Mouse (Mus musculus) midbrain, embryonic 12.5 days (tissue): Measurements from ENCODE around the gene Asb10. TPM values are rescaled to one million over a fixed set of nuclear protein-coding genes. Genes with fewer than 3 reads are reported as not detected.
A peak's percentile ranks its signal among the peaks of the same experiment; 100 is the strongest.

Source experiments
- ATAC-seq: fragments of 200-750 bp; cut with Nextera tagmentation; 2 replicates; pipeline ENCODE4 v1.8.0; 2017; ENCODE audit warnings: low read depth, moderate TSS enrichment, moderate library complexity; ENCODE audit not compliant: low FRiP score
- H3K27ac ChIP-seq: fragments of 300-500 bp; sonication (generic); replicated peaks from 2 replicates; pipeline ENCODE4 v1.5.1; 2016; ENCODE audit warnings: mild to moderate bottlenecking
- H3K27me3 ChIP-seq: fragments of 300-500 bp; sonication (generic); 2 replicates; pipeline ENCODE4 v1.6.1; 2016; ENCODE audit warnings: mild to moderate bottlenecking
- H3K36me3 ChIP-seq: fragments of 300-500 bp; sonication (generic); 2 replicates; pipeline ENCODE4 v1.6.1; 2016
- H3K4me1 ChIP-seq: fragments of 300-500 bp; sonication (generic); 2 replicates; pipeline ENCODE4 v1.6.1; 2016
- H3K4me2 ChIP-seq: fragments of 300-500 bp; sonication (generic); replicated peaks from 2 replicates; pipeline ENCODE4 v1.6.1; 2016; ENCODE audit warnings: mild to moderate bottlenecking, moderate library complexity
- H3K4me3 ChIP-seq: fragments of 300-500 bp; sonication (generic); 2 replicates; pipeline ENCODE4 v1.5.1; 2016; ENCODE audit warnings: mild to moderate bottlenecking
- H3K9ac ChIP-seq: fragments of 300-500 bp; sonication (generic); replicated peaks from 2 replicates; pipeline ENCODE4 v1.6.1; 2016; ENCODE audit warnings: mild to moderate bottlenecking, moderate library complexity
- H3K9me3 ChIP-seq: fragments of 300-500 bp; sonication (generic); 2 replicates; pipeline ENCODE4 v1.6.1; 2016; ENCODE audit warnings: mild to moderate bottlenecking
- WGBS: fragments of 180-500 bp; shearing (Covaris S2); methylation state at CpG from one replicate; pipeline ENCODE4 v1.1.7; 2016; 5-methylcytosine and 5-hydroxymethylcytosine counted together
- polyA plus RNA-seq: library from polyadenylated mRNA; unstranded; fragments of >200 nt; fragmentation: Nextera tagmentation; extraction: Ambion mirVana; gene quantifications from 2 replicates; pipeline ENCODE4 v1.2.1, GENCODE M21; 2016

The Asb10 gene
- polyA plus RNA-seq, 1 experiment from 2014 or later: 0.19 TPM

GRCm38 (mm10) chr5:24530042-24530689 lies 10.6 kb downstream of the Asb10 start:
- Histone ChIP-seq H3K27ac (no peak overlapping the region), H3K9ac (no peak overlapping the region), H3K9me3 (no peaks in the 10 kb centered on the region), H3K36me3 (no peaks in the 10 kb centered on the region), H3K4me1 (peaks cover 24% of the 10 kb centered on the region), H3K4me3 (no peak overlapping the region), H3K4me2 (no peak overlapping the region), H3K27me3 (peaks cover 77% of the 10 kb centered on the region)
- WGBS: 21% methylated on average over 24 of the region's 24 CpGs
- ATAC-seq: peak; percentile 53

GRCm38 (mm10) chr5:24527780-24528179 lies 13.0 kb downstream of the Asb10 start:
- ATAC-seq: no peak
- Histone ChIP-seq H3K36me3 (no peaks in the 10 kb centered on the region), H3K27me3 (peaks cover 95% of the 10 kb centered on the region), H3K9me3 (no peaks in the 10 kb centered on the region), H3K4me3 (no peak overlapping the region), H3K27ac (no peak overlapping the region), H3K4me2 (no peak overlapping the region), H3K9ac (no peak overlapping the region), H3K4me1 (peaks cover 19% of the 10 kb centered on the region)
- 15% methylated on average over 6 of the region's 6 CpGs for WGBS

GRCm38 (mm10) chr5:24526889-24527230 lies 13.9 kb downstream of the Asb10 start, which contains the start of gene Gbx1:
TSS of gene Gbx1 (minus strand) at chr5:24527202.
- peak within 1 kb of the TSS; percentile 47 for H3K9ac ChIP-seq
- H3K4me3 ChIP-seq: peak within 1 kb of the TSS; percentile 50
- no peaks in the 10 kb centered on the region for H3K36me3 ChIP-seq
- ATAC-seq: no peak
- no peaks in the 10 kb centered on the region for H3K9me3 ChIP-seq
- no peak within 1 kb of the TSS for H3K27ac ChIP-seq
- H3K27me3 ChIP-seq: peaks cover 96% of the 10 kb centered on the region
- H3K4me2 ChIP-seq: peak within 1 kb of the TSS; percentile 80
- H3K4me1 ChIP-seq: peaks cover 19% of the 10 kb centered on the region
- 1% methylated on average over 24 of the region's 49 CpGs for WGBS

GRCm38 (mm10) chr5:24526190-24526888 lies 14.4 kb downstream of the Asb10 start:
- ATAC-seq: peak; percentile 53; the same call in 1 of the 2 replicates
- no peaks in the 10 kb centered on the region for H3K36me3 ChIP-seq
- WGBS: under 1% methylated on average over 58 of the region's 109 CpGs
- H3K9ac ChIP-seq: peak overlapping the region; percentile 47
- peak overlapping the region; percentile 50 for H3K4me3 ChIP-seq
- H3K27ac ChIP-seq: no peak overlapping the region
- H3K27me3 ChIP-seq: peaks cover 98% of the 10 kb centered on the region
- H3K4me2 ChIP-seq: peak overlapping the region; percentile 80
- H3K9me3 ChIP-seq: no peaks in the 10 kb centered on the region
- peaks cover 19% of the 10 kb centered on the region for H3K4me1 ChIP-seq

- H3K9me3 ChIP-seq: no peaks in the 10 kb centered on the region
- WGBS: 4% methylated on average over 34 of the region's 34 CpGs
- peak overlapping the region; percentile 50 for H3K4me3 ChIP-seq
- H3K4me2 ChIP-seq: peak overlapping the region; percentile 80
- ATAC-seq: no peak
- no peak overlapping the region for H3K27ac ChIP-seq
- no peaks in the 10 kb centered on the region for H3K36me3 ChIP-seq
- peak overlapping the region; percentile 47; the same call in 1 of the 2 replicates for H3K9ac ChIP-seq
- peaks cover 19% of the 10 kb centered on the region for H3K4me1 ChIP-seq
- H3K27me3 ChIP-seq: peaks cover 96% of the 10 kb centered on the region
Observed at GRCm38 (mm10) chr5:24525360-24526189, 15.2 kb downstream of the Asb10 start.

GRCm38 (mm10) chr5:24524522-24524921 lies 16.3 kb downstream of the Asb10 start:
- H3K4me3 ChIP-seq: no peak overlapping the region
- H3K27ac ChIP-seq: no peak overlapping the region
- WGBS: 16% methylated on average over 4 of the region's 4 CpGs
- H3K9ac ChIP-seq: no peak overlapping the region
- H3K9me3 ChIP-seq: no peaks in the 10 kb centered on the region
- H3K27me3 ChIP-seq: peaks cover 90% of the 10 kb centered on the region
- H3K4me2 ChIP-seq: no peak overlapping the region
- ATAC-seq: no peak
- H3K4me1 ChIP-seq: peaks cover 19% of the 10 kb centered on the region
- no peaks in the 10 kb centered on the region for H3K36me3 ChIP-seq

- WGBS: 38% methylated on average over 8 of the region's 8 CpGs
- Histone ChIP-seq H3K4me2 (no peak overlapping the region), H3K9me3 (no peaks in the 10 kb centered on the region), H3K9ac (no peak overlapping the region), H3K4me1 (peaks cover 19% of the 10 kb centered on the region), H3K27me3 (peaks cover 83% of the 10 kb centered on the region), H3K36me3 (no peaks in the 10 kb centered on the region), H3K4me3 (no peak overlapping the region), H3K27ac (no peak overlapping the region)
- ATAC-seq: no peak
Observed at GRCm38 (mm10) chr5:24523806-24524205, 17.0 kb downstream of the Asb10 start.

- H3K27ac ChIP-seq: no peak overlapping the region
- WGBS: 68% methylated on average over 8 of the region's 8 CpGs
- H3K4me2 ChIP-seq: no peak overlapping the region
- no peak for ATAC-seq
- no peak overlapping the region for H3K4me3 ChIP-seq
- no peaks in the 10 kb centered on the region for H3K9me3 ChIP-seq
- H3K4me1 ChIP-seq: peaks cover 5% of the 10 kb centered on the region
- no peaks in the 10 kb centered on the region for H3K36me3 ChIP-seq
- peaks cover 72% of the 10 kb centered on the region for H3K27me3 ChIP-seq
- H3K9ac ChIP-seq: no peak overlapping the region
Observed at GRCm38 (mm10) chr5:24521366-24521765, 19.4 kb downstream of the Asb10 start.

- H3K9ac ChIP-seq: no peak overlapping the region
- no peak overlapping the region for H3K27ac ChIP-seq
- H3K4me3 ChIP-seq: no peak overlapping the region
- no peaks in the 10 kb centered on the region for H3K4me1 ChIP-seq
- 54% methylated on average over 8 of the region's 8 CpGs for WGBS
- H3K36me3 ChIP-seq: no peaks in the 10 kb centered on the region
- no peak for ATAC-seq
- H3K9me3 ChIP-seq: no peaks in the 10 kb centered on the region
- H3K27me3 ChIP-seq: peaks cover 13% of the 10 kb centered on the region
- no peak overlapping the region for H3K4me2 ChIP-seq
Observed at GRCm38 (mm10) chr5:24512271-24512670, 28.5 kb downstream of the Asb10 start.

- no peak overlapping the region for H3K9ac ChIP-seq
- no peak overlapping the region for H3K27ac ChIP-seq
- H3K36me3 ChIP-seq: no peaks in the 10 kb centered on the region
- ATAC-seq: no peak
- H3K9me3 ChIP-seq: no peaks in the 10 kb centered on the region
- 49% methylated on average over 11 of the region's 11 CpGs for WGBS
- H3K4me1 ChIP-seq: no peaks in the 10 kb centered on the region
- H3K4me3 ChIP-seq: no peak overlapping the region
- peaks cover 15% of the 10 kb centered on the region for H3K27me3 ChIP-seq
- H3K4me2 ChIP-seq: no peak overlapping the region
Observed at GRCm38 (mm10) chr5:24510635-24511034, 30.1 kb downstream of the Asb10 start.

- Histone ChIP-seq H3K4me1 (peaks cover 7% of the 10 kb centered on the region; the same call in 1 of the 2 replicates), H3K27me3 (peaks cover 35% of the 10 kb centered on the region), H3K9ac (no peak overlapping the region), H3K9me3 (no peaks in the 10 kb centered on the region), H3K27ac (no peak overlapping the region), H3K4me2 (no peak overlapping the region), H3K36me3 (no peaks in the 10 kb centered on the region), H3K4me3 (no peak overlapping the region)
- 92% methylated on average over 7 of the region's 7 CpGs for WGBS
- ATAC-seq: no peak
Observed at GRCm38 (mm10) chr5:24508406-24508805, 32.4 kb downstream of the Asb10 start.

GRCm38 (mm10) chr5:24505513-24505912 lies 35.3 kb downstream of the Asb10 start:
- Histone ChIP-seq H3K27me3 (peaks cover 38% of the 10 kb centered on the region), H3K9me3 (no peaks in the 10 kb centered on the region), H3K4me1 (peaks cover 7% of the 10 kb centered on the region; the same call in 1 of the 2 replicates), H3K27ac (no peak overlapping the region), H3K4me3 (no peak overlapping the region), H3K36me3 (peaks cover 26% of the 10 kb centered on the region), H3K4me2 (no peak overlapping the region), H3K9ac (no peak overlapping the region)
- WGBS: 63% methylated on average over 2 of the region's 2 CpGs
- no peak for ATAC-seq
